8 mouse cellular contexts compared by ENCODE assay signal in genomic region chr8:26804901-26805341, GRCm38 (mm10).
DNase-seq lines count a peak whose midpoint lies in the region; ATAC-seq and TF ChIP-seq lines count a peak whose summit lies in the region.
"Had no signal": no experiment of that assay in that cellular context is flagged by ENCODE, and none has a peak within 500 bp of the region (broad histone marks: within the 10 kb centered on the region; RNA-seq: fewer than 3 reads in every experiment).

No protein-coding gene starts in this region.

- H3K4me1 ChIP-seq in embryonic facial prominence, embryonic 11.5 days (ENCODE audit: control insufficient read depth, insufficient read depth, low read length), result peaks cover 16% of the 10 kb centered on the region
- peaks cover 17% of the 10 kb centered on the region; the same call in 1 of the 2 replicates for H3K4me1 ChIP-seq in forebrain, postnatal 0 days (ENCODE audit: insufficient read depth)
- H3K4me1 ChIP-seq in midbrain, postnatal 0 days (ENCODE audit: insufficient read depth, low read length), result peaks cover 10% of the 10 kb centered on the region; the same call in 1 of the 2 replicates
- H3K4me1 ChIP-seq in thymus, adult 2 months (replicated peaks; ENCODE audit: control insufficient read depth, insufficient read depth, low read length), result 0 out of 2 replicates have a peak, but pooled peaks cover 4% of the 10 kb centered on the region

- peak; percentile 62 for ATAC-seq in embryonic facial prominence, embryonic 11.5 days (replicated peaks; ENCODE audit: insufficient number of reproducible peaks, low FRiP score, low TSS enrichment, low read depth)
- peak; percentile 36 for ATAC-seq in forebrain, postnatal 0 days
- ATAC-seq in midbrain, postnatal 0 days (ENCODE audit: low FRiP score), result no peak
- ATAC-seq: liver, embryonic 12.5 days had no signal

- no peak for TF ChIP-seq POLR2A in thymus, adult 2 months (IDR thresholded peaks at IDR 0.05; ENCODE audit: control insufficient read depth, extremely low read depth, insufficient read depth, low read length, poor library complexity)

- H3K27me3 ChIP-seq in embryonic facial prominence, embryonic 11.5 days (ENCODE audit: control insufficient read depth, insufficient read depth, low read length), result 0 out of 2 replicates have a peak, but pooled peaks cover under 1% of the 10 kb centered on the region
- H3K27me3 ChIP-seq in forebrain, postnatal 0 days (ENCODE audit: insufficient read depth, low read length), result no peaks in the 10 kb centered on the region
- H3K27me3 ChIP-seq in midbrain, postnatal 0 days (ENCODE audit: insufficient read depth, low read length), result no peaks in the 10 kb centered on the region
- no peaks in the 10 kb centered on the region for H3K27me3 ChIP-seq in thymus, adult 2 months (ENCODE audit: control insufficient read depth, insufficient read depth, low read length)
- H3K27me3 ChIP-seq: liver, embryonic 12.5 days had no signal

- no peaks in the 10 kb centered on the region for H3K9me3 ChIP-seq in embryonic facial prominence, embryonic 11.5 days (replicated peaks; ENCODE audit: control insufficient read depth, low read length)
- no peaks in the 10 kb centered on the region for H3K9me3 ChIP-seq in forebrain, postnatal 0 days (ENCODE audit: low read length)
- no peaks in the 10 kb centered on the region for H3K9me3 ChIP-seq in midbrain, postnatal 0 days (ENCODE audit: low read length)
- H3K9me3 ChIP-seq: liver, embryonic 12.5 days had no signal

- no peak overlapping the region for H3K4me2 ChIP-seq in embryonic facial prominence, embryonic 11.5 days (ENCODE audit: low read depth, low read length)
- H3K4me2 ChIP-seq in forebrain, postnatal 0 days (ENCODE audit: low read depth), result no peak overlapping the region
- no peak overlapping the region for H3K4me2 ChIP-seq in midbrain, postnatal 0 days (ENCODE audit: low read depth, low read length, poor library complexity, severe bottlenecking)
- H3K4me2 ChIP-seq: liver, embryonic 12.5 days had no signal

- H3K4me3 ChIP-seq in embryonic facial prominence, embryonic 11.5 days (ENCODE audit: low read depth, low read length), result no peak overlapping the region
- no peak overlapping the region for H3K4me3 ChIP-seq in forebrain, postnatal 0 days (ENCODE audit: low read depth, low read length)
- no peak overlapping the region for H3K4me3 ChIP-seq in midbrain, postnatal 0 days (ENCODE audit: low read depth, low read length)
- no peak overlapping the region for H3K4me3 ChIP-seq in thymus, adult 2 months (ENCODE audit: control insufficient read depth, insufficient read depth, low read length)
- H3K4me3 ChIP-seq: liver, embryonic 12.5 days had no signal

- no peaks in the 10 kb centered on the region for H3K36me3 ChIP-seq in embryonic facial prominence, embryonic 11.5 days (replicated peaks; ENCODE audit: control insufficient read depth, insufficient read depth, low read depth, low read length)
- H3K36me3 ChIP-seq in forebrain, postnatal 0 days (ENCODE audit: insufficient read depth), result no peaks in the 10 kb centered on the region
- no peaks in the 10 kb centered on the region for H3K36me3 ChIP-seq in midbrain, postnatal 0 days (ENCODE audit: insufficient read depth, low read length)
- no peaks in the 10 kb centered on the region for H3K36me3 ChIP-seq in thymus, adult 2 months (ENCODE audit: control insufficient read depth, insufficient read depth, low read length)
- H3K36me3 ChIP-seq: liver, embryonic 12.5 days had no signal

- no peak for TF ChIP-seq CTCF in forebrain, postnatal 0 days (IDR thresholded peaks at IDR 0.05; ENCODE audit: low read depth)
- TF ChIP-seq CTCF in midbrain, postnatal 0 days (IDR thresholded peaks at IDR 0.05), result no peak
- TF ChIP-seq CTCF in thymus, adult 2 months (IDR thresholded peaks at IDR 0.05; ENCODE audit: borderline replicate concordance, control insufficient read depth, extremely low read depth, insufficient read depth, low read length, poor library complexity), result no peak

- WGBS in embryonic facial prominence, embryonic 11.5 days, result 16% methylated on average over 7 of the region's 7 CpGs
- WGBS in forebrain, postnatal 0 days, result 17% methylated on average over 7 of the region's 7 CpGs
- WGBS in midbrain, postnatal 0 days, result 23% methylated on average over 7 of the region's 7 CpGs
- 76% methylated on average over 7 of the region's 7 CpGs for WGBS in thymus, adult 2 months

- H3K27ac ChIP-seq in embryonic facial prominence, embryonic 11.5 days (replicated peaks; ENCODE audit: low read depth, low read length), result 0 out of 2 replicates have a peak overlapping the region, but pooled peaks have one; percentile 4
- no peak overlapping the region for H3K27ac ChIP-seq in forebrain, postnatal 0 days (ENCODE audit: low read depth, low read length)
- no peak overlapping the region for H3K27ac ChIP-seq in midbrain, postnatal 0 days (ENCODE audit: low read depth, low read length)
- H3K27ac ChIP-seq in thymus, adult 2 months (ENCODE audit: control insufficient read depth, insufficient read depth, low read length), result no peak overlapping the region
- H3K27ac ChIP-seq: liver, embryonic 12.5 days had no signal

- DNase-seq in kidney, postnatal 10 days, result peak; percentile 37
- no peak for DNase-seq in kidney, adult 8-10 months
- DNase-seq in embryonic facial prominence, embryonic 11.5 days (ENCODE audit: low spot score), result peak; percentile 76
- DNase-seq in forebrain, postnatal 0 days, result peak; percentile 41
- peak; percentile 19 for DNase-seq in midbrain, postnatal 0 days (ENCODE audit: low spot score)
- DNase-seq in yolk sac, embryonic 10.5 days (ENCODE audit: low spot score), result no peak
- DNase-seq in thymus, adult 2 months, result no peak

- H3K9ac ChIP-seq in embryonic facial prominence, embryonic 11.5 days (replicated peaks; ENCODE audit: low read length), result no peak overlapping the region
- no peak overlapping the region for H3K9ac ChIP-seq in forebrain, postnatal 0 days
- H3K9ac ChIP-seq in midbrain, postnatal 0 days (replicated peaks; ENCODE audit: low read length, poor library complexity, severe bottlenecking), result no peak overlapping the region
- H3K9ac ChIP-seq: liver, embryonic 12.5 days had no signal

Comparison
In these comparisons a context has a peak if more than half of its experiments do, and no peak if none do; other contexts are left out.
1. DNase-seq: peak in kidney, postnatal 10 days (single experiment), embryonic facial prominence, embryonic 11.5 days (single experiment), forebrain, postnatal 0 days (single experiment) and midbrain, postnatal 0 days (single experiment); none in kidney, adult 8-10 months (0 of 2), yolk sac, embryonic 10.5 days (single experiment) and thymus, adult 2 months (single experiment).